Mouse (Mus musculus) midbrain, embryonic 10.5 days (tissue): Measurements from ENCODE around the gene Cd5l. TPM values are rescaled to one million over a fixed set of nuclear protein-coding genes. Genes with fewer than 3 reads are reported as not detected.
"Not testable (repeated sequence)": the region's sequence is repeated elsewhere in the genome, so short reads cannot be mapped to it uniquely, and the experiment has no call there.

ENCODE experiments used
- DNase-seq: peaks from one replicate; pipeline ENCODE4 v3.0.0-alpha.2; 2017; ENCODE audit warnings: low spot score
- H3K27ac ChIP-seq: fragments of 300-500 bp; sonication (generic); replicated peaks from 2 replicates; pipeline ENCODE4 v1.5.1; 2016; ENCODE audit warnings: mild to moderate bottlenecking
- H3K27me3 ChIP-seq: fragments of 300-500 bp; sonication (generic); 2 replicates; pipeline ENCODE4 v1.6.1; 2016; ENCODE audit warnings: low read depth, mild to moderate bottlenecking; ENCODE audit not compliant: poor library complexity, severe bottlenecking
- H3K36me3 ChIP-seq: fragments of 300-500 bp; sonication (generic); 2 replicates; pipeline ENCODE4 v1.6.1; 2016; ENCODE audit warnings: mild to moderate bottlenecking, moderate library complexity
- H3K4me1 ChIP-seq: fragments of 300-500 bp; sonication (generic); 2 replicates; pipeline ENCODE4 v1.6.1; 2016
- H3K4me3 ChIP-seq: fragments of 300-500 bp; sonication (generic); 2 replicates; pipeline ENCODE4 v1.5.1; 2016; ENCODE audit warnings: mild to moderate bottlenecking, moderate library complexity
- H3K9me3 ChIP-seq: fragments of 300-500 bp; sonication (generic); replicated peaks from 2 replicates; pipeline ENCODE4 v1.6.1; 2016; ENCODE audit warnings: mild to moderate bottlenecking
- WGBS: fragments of 180-500 bp; shearing (Covaris S2); methylation state at CpG from one replicate; pipeline ENCODE4 v1.1.7; 2016; 5-methylcytosine and 5-hydroxymethylcytosine counted together
- polyA plus RNA-seq: library from polyadenylated mRNA; unstranded; fragments of >200 nt; fragmentation: Nextera tagmentation; extraction: Ambion mirVana; gene quantifications from 2 replicates; pipeline ENCODE4 v1.2.1, GENCODE M21; 2016

Gene Cd5l
- not detected in 2 replicates for polyA plus RNA-seq

DNA sequence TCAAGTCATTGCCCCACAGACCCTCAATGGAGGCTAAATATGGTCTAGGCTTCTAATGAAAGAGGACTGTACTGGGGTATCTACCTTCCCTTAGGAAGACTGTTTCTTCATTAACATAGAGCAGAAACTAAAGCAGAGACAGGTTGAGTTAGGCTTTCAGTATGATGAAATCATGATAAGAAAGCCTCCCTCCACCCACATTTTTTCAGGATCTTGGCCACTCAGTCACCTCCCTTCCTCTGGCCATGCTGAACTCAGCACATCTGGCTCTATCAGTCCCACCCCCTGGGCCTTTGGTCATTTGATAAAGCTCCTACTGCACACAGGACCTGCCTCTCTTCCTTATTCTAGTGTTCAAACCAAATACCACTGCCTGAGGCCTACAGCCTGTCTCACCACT, at the start of gene Cd5l:
Gene Cd5l (plus strand): TSS at position 301 of the 400 bp plus-strand sequence.
- no peak for DNase-seq
- Histone ChIP-seq H3K4me3 (no peak within 1 kb of the TSS), H3K27me3 (no peaks in the 10 kb centered on the region), H3K4me1 (no peaks in the 10 kb centered on the region), H3K27ac (no peak within 1 kb of the TSS), H3K36me3 (no peaks in the 10 kb centered on the region), H3K9me3 (no peaks in the 10 kb centered on the region)

DNA sequence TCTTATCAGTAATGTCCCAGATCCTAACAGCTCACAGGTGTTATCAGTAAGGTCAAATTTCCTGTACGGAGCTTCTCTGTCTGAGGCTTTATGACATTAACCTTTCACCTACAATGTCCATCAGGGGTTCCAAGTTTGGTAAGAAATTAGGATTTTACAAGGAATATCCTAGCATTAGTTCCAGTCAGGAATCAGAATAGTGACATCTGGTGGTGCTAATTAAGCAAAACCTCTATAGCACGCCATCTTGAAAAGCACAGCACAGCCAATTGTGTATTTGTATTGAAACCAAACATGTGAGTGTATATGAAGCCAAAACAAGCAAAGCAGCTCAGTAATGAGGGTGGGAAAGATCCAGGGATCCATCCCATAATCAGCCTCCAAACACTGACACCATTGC, 47.8 kb upstream of the Cd5l start:
- DNase-seq: no peak
- no peak overlapping the region for H3K4me3 ChIP-seq
- no peaks in the 10 kb centered on the region for H3K4me1 ChIP-seq
- no peaks in the 10 kb centered on the region for H3K9me3 ChIP-seq
- WGBS: 90% methylated on average over 2 of the region's 2 CpGs
- H3K36me3 ChIP-seq: no peaks in the 10 kb centered on the region
- H3K27me3 ChIP-seq: no peaks in the 10 kb centered on the region
- H3K27ac ChIP-seq: no peak overlapping the region

DNA sequence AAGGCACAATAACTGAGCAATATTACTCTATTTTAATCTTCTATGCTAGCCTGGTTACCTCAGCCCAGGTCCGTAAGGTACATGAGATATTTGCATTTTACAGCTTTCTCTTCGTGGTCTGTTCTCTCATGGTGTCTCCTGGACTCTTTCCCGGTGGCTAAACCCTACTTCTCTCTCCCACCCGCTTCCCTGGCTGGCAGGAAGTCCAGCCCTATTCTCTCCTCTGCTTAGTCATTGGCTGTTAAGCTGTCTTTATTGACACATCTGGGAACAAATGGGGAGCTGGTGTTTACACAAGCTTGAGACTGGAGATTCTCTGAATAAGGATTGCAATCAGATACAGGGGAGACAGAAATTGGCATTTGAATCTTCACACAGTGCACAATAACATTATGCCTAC, 35.1 kb upstream of the Cd5l start:
- H3K27ac ChIP-seq: no peak overlapping the region
- 61% methylated on average over 4 of the region's 4 CpGs for WGBS
- H3K4me3 ChIP-seq: no peak overlapping the region
- H3K4me1 ChIP-seq: no peaks in the 10 kb centered on the region
- H3K36me3 ChIP-seq: no peaks in the 10 kb centered on the region
- no peaks in the 10 kb centered on the region for H3K27me3 ChIP-seq
- no peak for DNase-seq
- no peaks in the 10 kb centered on the region for H3K9me3 ChIP-seq

DNA sequence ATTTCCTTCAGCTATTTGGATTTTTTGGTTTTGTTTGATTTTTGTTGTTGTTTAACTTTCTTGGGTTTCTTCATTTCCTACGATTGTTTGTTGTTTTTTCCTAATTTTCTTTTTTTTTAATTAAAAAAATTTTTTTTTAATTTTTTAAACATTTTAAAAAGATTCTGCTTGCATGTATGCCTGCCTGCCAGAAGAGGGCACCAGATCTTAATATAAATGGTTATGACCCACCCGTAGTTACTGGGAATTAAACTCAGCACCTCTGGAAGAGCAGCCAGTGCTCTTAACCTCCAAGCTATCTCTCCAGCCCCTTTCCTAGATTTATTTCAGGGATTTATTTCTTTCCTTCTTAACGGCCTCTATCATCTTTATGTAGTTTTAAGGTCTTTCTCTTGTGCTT, 33.9 kb upstream of the Cd5l start:
- Histone ChIP-seq H3K9me3 (no peaks in the 10 kb centered on the region), H3K36me3 (no peaks in the 10 kb centered on the region), H3K27me3 (no peaks in the 10 kb centered on the region), H3K4me1 (no peaks in the 10 kb centered on the region), H3K27ac (no peak overlapping the region), H3K4me3 (no peak overlapping the region)
- WGBS: 17% methylated on average over 3 of the region's 3 CpGs
- no peak for DNase-seq

DNA sequence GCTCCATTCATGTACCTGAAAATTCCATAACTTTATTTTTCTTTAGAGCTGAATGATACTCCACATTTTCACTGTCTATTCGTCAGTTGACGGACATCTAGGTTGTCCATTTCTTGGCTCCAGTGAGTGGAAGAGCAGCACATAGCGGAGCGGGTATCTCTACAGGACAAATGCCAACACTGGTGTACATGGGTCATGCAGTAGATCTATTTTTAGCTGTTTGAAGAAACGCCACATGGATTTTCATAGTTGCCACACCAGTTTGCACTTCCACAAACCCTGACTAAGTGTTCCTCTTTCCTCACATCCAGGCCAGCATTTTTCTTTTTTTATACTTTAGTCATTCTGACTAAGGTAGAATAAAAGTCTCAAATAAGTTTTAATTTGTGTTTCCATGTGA, 19.8 kb upstream of the Cd5l start:
- WGBS: 90% methylated on average over 5 of the region's 5 CpGs
- DNase-seq: no peak
- Histone ChIP-seq H3K36me3 (no peaks in the 10 kb centered on the region), H3K9me3 (no peaks in the 10 kb centered on the region), H3K27ac (no peak overlapping the region), H3K27me3 (no peaks in the 10 kb centered on the region), H3K4me3 (no peak overlapping the region), H3K4me1 (no peaks in the 10 kb centered on the region)

DNA sequence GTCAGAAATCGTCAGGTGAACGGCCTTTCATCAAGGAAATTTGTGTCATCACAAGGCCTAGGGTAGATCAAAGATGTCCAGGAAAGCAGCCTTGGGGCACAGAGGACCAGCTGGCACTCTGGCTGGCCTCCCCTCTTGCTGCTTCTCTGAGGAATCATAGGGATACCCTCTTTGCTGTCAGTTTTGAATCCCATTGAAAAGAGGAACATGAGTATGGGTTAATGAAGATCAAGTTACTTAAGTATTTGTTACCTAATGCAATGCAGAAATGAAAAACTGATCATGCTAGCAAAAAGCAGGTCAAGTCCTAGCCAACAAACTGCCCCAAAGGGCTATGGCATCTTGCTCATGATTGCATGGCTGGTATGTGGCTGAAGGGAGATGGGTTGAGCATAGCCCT, 6.7 kb upstream of the Cd5l start:
- not testable (repeated sequence) for H3K4me3 ChIP-seq, H3K27me3 ChIP-seq, H3K27ac ChIP-seq, H3K36me3 ChIP-seq, H3K4me1 ChIP-seq, DNase-seq, H3K9me3 ChIP-seq
- 93% methylated on average over 2 of the region's 2 CpGs for WGBS

DNA sequence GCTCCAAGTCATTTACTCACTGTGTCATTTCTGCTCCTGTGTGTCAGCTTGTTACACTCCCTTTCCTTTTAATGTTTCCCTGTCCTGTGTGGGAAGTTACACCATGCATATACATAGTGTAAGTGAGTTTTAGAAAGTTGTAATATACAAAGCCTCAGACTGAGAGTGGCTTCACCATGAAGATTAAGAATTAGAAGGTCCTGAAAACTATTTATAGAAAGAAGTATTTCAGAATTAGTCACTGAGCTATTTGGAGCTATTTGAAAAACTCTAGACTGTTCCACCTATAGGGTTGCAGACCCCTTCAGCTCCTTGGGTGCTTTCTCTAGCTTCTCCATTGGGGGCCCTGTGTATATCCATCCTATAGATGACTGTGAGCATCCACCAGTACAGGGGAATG, 1.5 kb downstream of the Cd5l start:
- Histone ChIP-seq H3K36me3 (no peaks in the 10 kb centered on the region), H3K4me3 (no peak overlapping the region), H3K4me1 (no peaks in the 10 kb centered on the region), H3K27me3 (no peaks in the 10 kb centered on the region), H3K9me3 (no peaks in the 10 kb centered on the region), H3K27ac (no peak overlapping the region)
- no peak for DNase-seq

DNA sequence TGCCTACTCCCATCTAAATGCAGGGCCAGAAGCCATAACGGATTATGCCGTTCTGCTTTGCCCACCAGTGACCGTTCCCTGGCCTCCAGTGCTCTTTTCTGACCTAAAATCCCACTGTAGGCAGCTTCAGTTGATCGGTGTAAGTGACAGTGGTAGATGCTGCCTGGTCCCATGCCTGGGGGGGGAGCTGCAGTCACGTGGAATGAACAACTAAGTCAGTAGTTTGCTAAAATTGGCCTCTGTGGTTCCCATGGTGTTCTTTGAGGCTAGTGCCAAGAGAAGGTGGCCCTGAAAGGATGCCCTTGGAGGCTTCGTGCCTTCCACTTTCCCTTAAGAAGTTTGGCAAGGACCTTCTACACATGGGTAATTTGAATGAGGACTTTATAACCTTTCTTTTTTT, 2.8 kb downstream of the Cd5l start:
- Histone ChIP-seq H3K36me3 (no peaks in the 10 kb centered on the region), H3K4me1 (no peaks in the 10 kb centered on the region), H3K4me3 (no peak overlapping the region), H3K9me3 (no peaks in the 10 kb centered on the region), H3K27ac (no peak overlapping the region), H3K27me3 (no peaks in the 10 kb centered on the region)
- WGBS: 88% methylated on average over 6 of the region's 6 CpGs
- no peak for DNase-seq

DNA sequence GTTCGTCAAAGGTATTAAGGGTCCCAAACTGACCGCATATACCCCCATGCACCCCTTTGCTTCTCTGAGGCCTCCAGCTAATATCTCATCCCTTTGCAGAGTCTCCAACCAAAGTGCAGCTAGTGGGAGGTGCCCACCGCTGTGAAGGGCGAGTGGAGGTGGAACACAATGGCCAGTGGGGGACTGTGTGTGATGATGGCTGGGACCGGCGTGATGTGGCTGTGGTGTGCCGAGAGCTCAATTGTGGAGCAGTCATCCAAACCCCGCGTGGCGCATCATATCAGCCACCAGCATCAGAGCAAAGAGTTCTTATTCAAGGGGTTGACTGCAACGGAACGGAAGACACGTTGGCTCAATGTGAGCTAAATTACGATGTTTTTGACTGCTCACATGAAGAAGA, 8.0 kb downstream of the Cd5l start:
- Histone ChIP-seq H3K27ac (no peak overlapping the region), H3K4me3 (no peak overlapping the region), H3K9me3 (no peaks in the 10 kb centered on the region), H3K36me3 (no peaks in the 10 kb centered on the region), H3K4me1 (no peaks in the 10 kb centered on the region), H3K27me3 (no peaks in the 10 kb centered on the region)
- 93% methylated on average over 14 of the region's 14 CpGs for WGBS
- DNase-seq: no peak

DNA sequence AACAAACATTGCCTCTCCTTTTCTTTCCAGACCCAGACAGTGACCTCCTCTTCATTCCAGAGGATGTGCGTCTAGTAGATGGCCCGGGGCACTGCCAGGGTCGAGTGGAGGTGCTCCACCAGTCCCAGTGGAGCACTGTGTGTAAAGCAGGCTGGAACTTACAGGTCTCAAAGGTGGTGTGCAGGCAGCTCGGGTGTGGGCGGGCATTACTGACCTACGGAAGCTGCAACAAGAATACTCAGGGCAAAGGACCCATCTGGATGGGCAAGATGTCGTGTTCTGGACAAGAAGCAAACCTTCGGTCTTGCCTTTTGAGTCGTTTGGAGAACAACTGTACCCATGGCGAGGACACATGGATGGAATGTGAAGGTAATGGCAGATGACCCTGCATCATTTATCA, 9.8 kb downstream of the Cd5l start:
- no peak for DNase-seq
- H3K27ac ChIP-seq: no peak overlapping the region
- H3K9me3 ChIP-seq: no peaks in the 10 kb centered on the region
- H3K36me3 ChIP-seq: no peaks in the 10 kb centered on the region
- H3K4me3 ChIP-seq: no peak overlapping the region
- H3K4me1 ChIP-seq: no peaks in the 10 kb centered on the region
- no peaks in the 10 kb centered on the region for H3K27me3 ChIP-seq
- WGBS: 85% methylated on average over 10 of the region's 10 CpGs

DNA sequence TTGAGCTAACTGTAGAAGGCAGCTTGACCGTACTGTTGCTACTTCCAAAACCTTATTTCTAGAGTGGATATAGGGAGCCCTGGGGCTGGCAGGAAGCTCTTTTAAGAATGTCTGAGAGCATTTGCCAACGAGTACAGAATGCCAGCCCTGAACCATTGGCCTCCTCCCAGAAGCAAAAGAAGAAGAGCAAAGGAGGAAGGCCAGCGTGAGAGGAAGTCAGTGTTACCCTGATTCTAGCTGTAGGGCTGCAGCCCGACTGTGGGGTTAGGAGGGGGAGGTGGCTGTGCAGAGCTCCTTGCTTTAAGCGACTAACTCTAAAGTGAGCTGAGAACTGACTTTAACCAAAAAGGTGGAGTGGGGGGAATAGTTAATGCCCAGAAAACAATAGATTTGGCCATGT, 11.5 kb downstream of the Cd5l start:
- DNase-seq: no peak
- Histone ChIP-seq H3K27me3 (no peaks in the 10 kb centered on the region), H3K4me3 (no peak overlapping the region), H3K9me3 (no peaks in the 10 kb centered on the region), H3K27ac (no peak overlapping the region), H3K36me3 (no peaks in the 10 kb centered on the region), H3K4me1 (no peaks in the 10 kb centered on the region)
- 75% methylated on average over 5 of the region's 5 CpGs for WGBS

DNA sequence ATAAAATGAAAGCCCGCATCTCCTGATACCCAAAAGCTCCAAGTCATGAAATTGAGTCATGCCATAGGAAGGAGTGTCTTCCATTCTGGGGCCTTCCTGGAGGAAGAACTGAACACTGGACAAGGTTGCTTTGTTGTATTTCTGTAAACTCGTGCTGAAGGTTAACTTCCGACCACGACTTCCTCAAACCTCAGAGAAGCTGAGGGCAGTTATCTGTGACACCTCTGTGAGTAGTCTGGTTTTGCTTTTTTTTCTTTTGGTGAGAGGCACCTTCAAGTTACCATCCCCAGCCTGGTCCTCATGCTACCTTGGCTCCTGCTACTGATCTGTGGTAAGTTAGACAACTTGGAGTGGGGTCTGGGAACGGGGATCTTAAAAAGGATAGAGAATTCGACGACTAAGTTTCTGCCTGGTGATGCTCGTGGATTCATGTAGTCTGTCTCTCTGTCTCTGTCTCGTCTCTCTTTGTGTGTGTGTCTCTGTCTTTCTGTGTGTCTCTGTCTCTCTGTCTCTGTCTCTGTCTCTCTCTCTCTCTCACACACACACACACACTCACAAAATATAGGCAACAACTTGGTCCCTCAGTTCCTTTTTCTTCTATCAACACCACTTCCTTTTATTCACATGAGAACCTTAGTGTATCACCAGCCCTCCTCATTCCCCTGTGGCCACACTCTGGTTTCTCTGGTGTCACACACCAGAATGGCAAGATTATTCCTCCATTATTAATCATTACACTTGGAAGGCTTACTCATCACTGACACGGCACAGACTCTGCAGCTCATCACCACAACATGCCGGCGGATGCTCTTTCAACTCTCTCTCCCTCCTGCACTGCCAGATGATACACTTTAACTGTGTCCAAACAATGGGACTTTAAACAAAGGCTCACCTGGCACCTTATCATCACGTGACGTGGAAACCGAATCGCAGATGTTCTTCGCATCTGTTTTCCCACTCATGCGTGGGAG, 18.8 kb downstream of the Cd5l start, which contains the start of gene Fcrl1:
Gene Fcrl1 (plus strand): TSS at position 193 of the 971 bp plus-strand sequence.
- H3K27ac ChIP-seq: no peak within 1 kb of the TSS
- no peak for DNase-seq
- H3K27me3 ChIP-seq: no peaks in the 10 kb centered on the region
- H3K36me3 ChIP-seq: no peaks in the 10 kb centered on the region
- no peaks in the 10 kb centered on the region for H3K9me3 ChIP-seq
- no peaks in the 10 kb centered on the region for H3K4me1 ChIP-seq
- no peak within 1 kb of the TSS for H3K4me3 ChIP-seq
- WGBS: 86% methylated on average over 18 of the region's 18 CpGs

DNA sequence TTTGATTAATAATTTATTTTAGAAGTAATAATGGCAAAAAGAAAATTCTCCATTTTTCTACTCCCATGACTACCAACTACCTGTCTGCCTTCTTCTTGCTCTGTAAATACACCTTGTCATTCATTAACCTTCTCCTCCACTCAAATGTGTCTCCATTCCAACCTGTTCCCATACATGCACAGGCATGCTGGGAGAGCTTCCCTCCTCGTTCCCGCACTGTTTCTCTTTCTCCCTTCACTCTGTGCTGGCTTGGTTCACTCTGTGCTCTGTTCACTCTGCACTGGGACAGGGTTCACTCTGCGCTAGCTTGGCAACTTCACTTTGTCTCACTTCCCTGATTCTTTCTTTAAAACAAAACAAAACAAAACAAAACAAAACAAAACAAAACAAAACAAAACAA, 19.5 kb downstream of the Cd5l start:
- no peak overlapping the region for H3K4me3 ChIP-seq
- H3K9me3 ChIP-seq: no peaks in the 10 kb centered on the region
- H3K4me1 ChIP-seq: no peaks in the 10 kb centered on the region
- H3K27me3 ChIP-seq: no peaks in the 10 kb centered on the region
- WGBS: 76% methylated on average over 3 of the region's 3 CpGs
- no peak for DNase-seq
- H3K27ac ChIP-seq: no peak overlapping the region
- no peaks in the 10 kb centered on the region for H3K36me3 ChIP-seq
